Mouse (Mus musculus) cerebellum, adult 11 months (tissue): ENCODE results near the gene Gm21936.
"Not testable (repeated sequence)": the region's sequence is repeated elsewhere in the genome, so short reads cannot be mapped to it uniquely, and the experiment has no call there.

Source experiments
- DNase-seq: peaks from one replicate; pipeline ENCODE4 v3.0.0; 2022

Gene Gm21936

GRCm38 (mm10) chr12:87795212-87795611 lies at the start of gene Gm21936:
Gene Gm21936 (plus strand): TSS chr12:87795512.
- DNase-seq: not testable (repeated sequence)

- not testable (repeated sequence) for DNase-seq
These were observed 19.7 kb upstream of the Gm21936 start, which contains the start of gene Gm21319 for GRCm38 (mm10) chr12:87775655-87776054. Gene Gm21319 (minus strand): TSS chr12:87775755.

GRCm38 (mm10) chr12:87797971-87798370 lies 2.7 kb downstream of the Gm21936 start:
- not testable (repeated sequence) for DNase-seq

GRCm38 (mm10) chr12:87816277-87816676 lies 21.0 kb downstream of the Gm21936 start, which contains the start of gene BB287469:
Gene BB287469 (plus strand): TSS chr12:87816577.
- DNase-seq: not testable (repeated sequence)

GRCm38 (mm10) chr12:87842239-87842638 lies 46.9 kb downstream of the Gm21936 start, which contains the start of gene Gm2001:
Gene Gm2001 (minus strand): TSS chr12:87842339.
- not testable (repeated sequence) for DNase-seq
